Mouse (Mus musculus): ENCODE data around the gene Ube2e3.

DNA sequence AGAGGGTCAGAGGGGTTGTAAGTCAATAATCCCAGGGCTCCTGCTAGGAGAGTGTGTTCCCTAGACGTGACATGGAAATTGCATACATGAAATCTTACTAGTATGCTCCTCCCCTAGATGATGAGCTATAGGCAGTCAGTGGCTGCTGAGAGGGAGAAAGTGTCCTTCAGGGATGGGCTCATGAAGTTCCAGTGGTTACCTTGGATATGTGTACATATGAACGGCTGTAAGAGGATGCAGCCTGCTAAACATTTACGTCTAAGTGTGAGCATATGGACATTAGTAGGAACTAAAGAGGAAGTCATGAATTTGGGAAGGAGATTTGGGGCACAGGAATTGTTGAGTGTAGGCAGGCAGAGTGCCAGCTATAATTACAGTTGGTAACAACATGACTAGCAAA, 38.0 kb downstream of the Ube2e3 start:
- no peak for TF ChIP-seq HCFC1 (IDR thresholded peaks at IDR 0.05; ENCODE audit: borderline replicate concordance, insufficient read depth, low read length)
- TF ChIP-seq CHD2 (IDR thresholded peaks at IDR 0.05; ENCODE audit: low read depth, low read length) = no peak
- no peak for TF ChIP-seq ZNF384 (IDR thresholded peaks at IDR 0.05; ENCODE audit: low read depth, low read length)

Measured in ES-E14 (cell line).